Mouse (Mus musculus): ENCODE measurements at regions not wholly inside any gene's neighbourhood (a gene's known extent, or its start where the extent isn't known, plus 50 kb on each side); places are given as distances from the start of the nearest gene placed in this dataset.
"Not testable (repeated sequence)": the region's sequence is repeated elsewhere in the genome, so short reads cannot be mapped to it uniquely, and the experiment has no call there.

- DNase-seq = not testable (repeated sequence)
Observed at GRCm38 (mm10) chr17:17197229-17197628, 76.0 kb downstream of the Zfp97 start.

- no peak for DNase-seq
Observed at GRCm38 (mm10) chr17:17229069-17229468, 107.9 kb downstream of the Zfp97 start.

- peak; percentile 96 for DNase-seq
Observed at GRCm38 (mm10) chr17:17234329-17235185, 113.3 kb downstream of the Zfp97 start.

- DNase-seq = not testable (repeated sequence)
Observed at GRCm38 (mm10) chr17:17235186-17235482, 113.9 kb downstream of the Zfp97 start.

Data from layer of hippocampus, adult 9-11 months (tissue).